Mouse (Mus musculus) thymus, adult 2 months (tissue): ENCODE measurements around the gene Prkn.

ENCODE experiments used
- CTCF ChIP-seq: fragments of 200-500 bp; IDR thresholded peaks from 2 replicates; pipeline ENCODE4 v1.5.1; 2012; ENCODE audit warnings: mild to moderate bottlenecking, control low read depth, low read length, moderate library complexity, borderline replicate concordance; ENCODE audit not compliant: control insufficient read depth, poor library complexity, insufficient read depth; ENCODE audit errors: extremely low read depth
- POLR2A ChIP-seq: fragments of 200-500 bp; IDR thresholded peaks from 2 replicates; pipeline ENCODE4 v1.6.1; 2012; ENCODE audit warnings: mild to moderate bottlenecking, low read length, control low read depth, moderate library complexity; ENCODE audit not compliant: control insufficient read depth, poor library complexity, insufficient read depth; ENCODE audit errors: extremely low read depth

DNA sequence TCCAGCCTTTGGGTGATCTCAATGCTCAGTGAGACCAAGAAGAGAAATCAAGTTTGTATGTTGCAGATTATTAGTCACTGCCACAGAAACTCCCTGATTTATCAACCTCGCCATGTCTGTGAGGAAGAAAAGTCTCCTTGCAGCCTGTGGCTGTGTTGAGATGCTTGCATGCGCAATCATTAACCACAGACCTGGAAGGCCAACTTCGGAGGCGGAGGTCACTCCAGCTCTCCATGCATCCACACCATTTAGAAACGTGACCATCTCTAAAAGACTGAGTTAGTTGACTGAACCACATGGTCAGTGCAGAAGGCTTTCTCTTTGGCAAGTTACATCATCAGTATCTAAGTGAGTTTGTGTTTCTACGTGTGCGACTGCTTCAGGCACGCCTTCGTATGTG, 840.3 kb downstream of the Prkn start:
- TF ChIP-seq CTCF (no peak), POLR2A (no peak)
